Mouse (Mus musculus): ENCODE data around the gene Olfr1295.

Olfr1295 gene

DNA sequence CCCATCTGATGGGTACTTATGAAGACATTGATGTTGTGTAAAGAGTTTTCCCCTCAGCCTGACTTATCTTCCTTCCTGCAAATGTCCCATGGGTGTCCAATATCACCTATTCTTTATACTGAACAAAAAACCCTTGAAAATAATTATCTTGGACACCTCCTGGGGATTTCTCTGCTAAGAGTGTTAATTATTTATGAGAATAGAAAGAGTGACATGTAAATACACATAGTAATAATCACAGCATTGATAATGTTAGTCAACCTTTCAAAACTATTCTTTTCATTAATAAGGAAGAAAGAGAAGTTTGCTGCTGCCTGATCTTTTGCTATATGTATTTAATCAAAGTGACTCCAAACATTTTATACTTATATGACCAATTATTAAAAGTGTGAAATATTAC is at the start of gene Olfr1295:
TSS of gene Olfr1295 (minus strand) at position 101 of the 400 bp plus-strand sequence.
- no peak for DNase-seq (ENCODE audit: low spot score)

DNA sequence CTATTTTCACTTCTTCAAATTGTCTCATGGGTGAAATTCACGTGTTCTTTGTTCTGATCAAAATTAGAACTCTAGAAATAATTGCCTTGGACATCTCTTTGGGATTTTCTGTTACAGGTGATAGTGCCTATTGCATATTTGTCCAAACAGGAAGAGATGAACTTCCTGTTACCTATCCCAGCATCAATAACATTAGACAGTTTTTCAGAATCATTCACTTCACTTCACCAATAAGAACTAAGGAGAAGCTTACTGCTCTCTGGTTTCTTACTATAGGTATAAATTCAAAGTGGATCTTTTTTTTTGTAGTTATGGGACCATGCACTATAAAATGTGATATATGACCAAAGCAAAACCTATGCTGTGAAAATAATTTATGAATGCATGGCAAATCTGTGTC is 29.3 kb downstream of the Olfr1295 start, which contains the start of gene Olfr1294:
TSS of gene Olfr1294 (minus strand) at position 101 of the 400 bp plus-strand sequence.
- DNase-seq (ENCODE audit: low spot score) = no peak

DNA sequence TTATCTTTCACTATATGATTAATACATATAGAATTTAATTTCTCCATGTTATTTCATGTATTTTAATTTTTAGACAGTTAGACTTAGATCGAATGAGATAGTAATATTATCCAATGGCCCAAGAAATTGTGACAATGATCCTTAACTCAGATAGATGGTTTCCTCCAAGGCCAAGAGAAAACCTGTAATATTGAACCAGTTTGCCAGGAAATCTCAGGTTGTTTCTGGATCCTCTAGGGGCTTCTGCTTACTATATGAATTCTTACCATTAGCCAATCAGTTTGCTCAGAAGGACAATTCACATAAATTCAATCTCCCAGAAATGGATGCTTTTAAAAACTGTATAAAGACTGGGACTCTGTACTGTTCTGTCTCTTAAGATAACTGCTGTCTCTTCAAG is 44.6 kb downstream of the Olfr1295 start, which contains the start of gene Olfr1293-ps:
TSS of gene Olfr1293-ps (plus strand) at position 301 of the 400 bp plus-strand sequence.
- no peak for DNase-seq (ENCODE audit: low spot score)

DNA sequence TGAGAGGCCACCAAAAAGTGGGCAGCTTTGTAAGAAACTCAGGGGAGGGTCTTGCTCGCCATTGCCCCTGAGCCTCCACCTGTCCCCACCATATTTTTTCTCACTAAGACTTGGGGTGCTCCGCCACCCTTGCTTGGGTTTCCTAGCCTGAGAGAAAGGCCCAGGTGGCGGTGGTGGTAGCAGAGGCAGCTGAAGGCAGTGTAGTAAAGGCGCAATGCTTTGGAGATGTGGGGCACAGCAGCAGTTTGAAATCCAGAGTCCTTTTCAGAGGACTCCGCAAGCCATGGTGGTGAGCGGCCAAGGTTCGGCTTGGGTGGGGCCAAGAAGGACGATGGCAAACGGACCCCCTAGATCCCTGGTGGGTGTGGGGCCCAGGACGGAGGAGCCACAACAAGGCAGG is 52.0 kb downstream of the Olfr1295 start:
- no peak for DNase-seq (ENCODE audit: low spot score)

Data from ovary, postnatal 10 days (tissue).